Mouse (Mus musculus) bone marrow, adult 2 months (tissue): ENCODE results near the gene D930020B18Rik. TPM values are rescaled to one million over a fixed set of nuclear protein-coding genes. Genes with fewer than 3 reads are reported as not detected.
A peak's percentile ranks its signal among the peaks of the same experiment; 100 is the strongest.

Experiments
- H3K27ac ChIP-seq: fragments of 200-500 bp; 2 replicates; pipeline ENCODE4 v1.5.1; 2012; ENCODE audit warnings: low read depth, mild to moderate bottlenecking, control low read depth, inconsistent platforms, low read length; ENCODE audit not compliant: control insufficient read depth, poor library complexity, insufficient read depth
- H3K4me1 ChIP-seq: fragments of 200-500 bp; 2 replicates; pipeline ENCODE4 v1.6.1; 2011; ENCODE audit warnings: low read length; ENCODE audit not compliant: control insufficient read depth, insufficient read depth
- H3K4me3 ChIP-seq: fragments of 200-500 bp; replicated peaks from 2 replicates; pipeline ENCODE3; 2011; ENCODE audit warnings: mild to moderate bottlenecking, low read depth, low read length, control low read depth; ENCODE audit not compliant: control insufficient read depth
- CTCF ChIP-seq: fragments of 200-500 bp; IDR thresholded peaks from 2 replicates; pipeline ENCODE4 v1.5.1; 2011; ENCODE audit warnings: low read length, control low read depth; ENCODE audit not compliant: control insufficient read depth, insufficient read depth
- POLR2A ChIP-seq: fragments of 200-500 bp; IDR thresholded peaks from 2 replicates; pipeline ENCODE4 v1.6.1; 2011; ENCODE audit warnings: low read depth, mild to moderate bottlenecking, control low read depth, low read length, borderline replicate concordance; ENCODE audit not compliant: control insufficient read depth
- WGBS: fragments of 180-500 bp; shearing (Covaris S2); methylation state at CpG from one replicate; pipeline ENCODE4 v1.1.7; 2018; 5-methylcytosine and 5-hydroxymethylcytosine counted together
- polyA plus RNA-seq: library from polyadenylated mRNA; stranded (reverse); fragments of >200 nt; gene quantifications from 2 replicates; pipeline ENCODE4 v1.2.4, GENCODE M21; 2011; ENCODE audit warnings: low replicate concordance; ENCODE audit not compliant: missing spikeins, insufficient read depth, insufficient read length

D930020B18Rik gene
- polyA plus RNA-seq, 1 experiment: not detected

DNA sequence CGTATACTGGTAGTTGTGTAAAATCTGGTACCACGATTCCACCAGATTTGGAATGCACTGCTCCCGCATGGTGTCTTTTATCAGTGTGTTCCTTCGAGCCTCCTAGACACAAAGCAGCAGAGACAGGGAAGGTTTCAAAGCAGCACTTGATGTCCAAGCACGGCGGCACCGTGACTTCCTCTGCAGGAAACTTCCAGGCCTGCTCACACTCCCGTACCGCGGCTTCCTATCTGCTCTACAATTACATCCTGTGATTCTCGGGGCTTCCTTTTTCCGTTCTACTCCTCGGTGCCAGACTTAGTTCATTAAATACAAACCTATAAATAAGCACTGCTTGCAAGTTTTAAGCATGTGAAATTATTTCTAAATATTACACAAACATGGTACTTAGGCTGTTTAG is 27.8 kb upstream of the D930020B18Rik start:
- TF ChIP-seq CTCF: no peak
- TF ChIP-seq POLR2A: no peak
- WGBS: 27% methylated on average over 13 of the region's 13 CpGs
- Histone ChIP-seq H3K4me3 (no peak overlapping the region), H3K27ac (no peak overlapping the region), H3K4me1 (no peaks in the 10 kb centered on the region; the same call in 1 of the 2 replicates)

GRCm38 (mm10) chr10:121615146-121615870 is 26.1 kb upstream of the D930020B18Rik start:
- no peak for TF ChIP-seq CTCF
- TF ChIP-seq POLR2A: no peak
- H3K4me3 ChIP-seq: no peak overlapping the region
- H3K27ac ChIP-seq: no peak overlapping the region
- 93% methylated on average over 13 of the region's 13 CpGs for WGBS
- H3K4me1 ChIP-seq: no peaks in the 10 kb centered on the region; the same call in 1 of the 2 replicates

DNA sequence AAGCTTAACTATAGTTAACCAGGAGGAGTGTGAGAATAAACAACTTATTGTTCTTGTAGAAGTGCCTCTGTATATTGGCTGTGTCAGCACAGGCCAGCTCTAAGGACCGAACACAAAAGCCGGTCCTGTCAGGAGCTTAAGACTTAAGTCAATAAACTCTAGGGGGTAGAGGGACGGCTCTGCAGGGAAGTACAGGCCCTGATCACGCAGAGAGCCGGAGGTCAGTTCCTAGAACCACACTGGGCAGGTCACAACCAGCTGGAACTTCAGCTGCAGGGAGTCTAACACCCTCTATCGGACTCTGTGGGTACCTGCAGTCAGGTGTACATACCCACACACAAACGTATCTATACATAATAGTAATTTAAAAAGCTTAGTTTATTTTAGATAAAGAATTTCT is 25.5 kb upstream of the D930020B18Rik start:
- TF ChIP-seq CTCF: no peak
- TF ChIP-seq POLR2A: no peak
- 91% methylated on average over 7 of the region's 7 CpGs for WGBS
- no peak overlapping the region for H3K4me3 ChIP-seq
- no peak overlapping the region for H3K27ac ChIP-seq
- no peaks in the 10 kb centered on the region; the same call in 1 of the 2 replicates for H3K4me1 ChIP-seq

- H3K4me3 ChIP-seq: no peak overlapping the region
- TF ChIP-seq POLR2A: no peak
- TF ChIP-seq CTCF: no peak
- no peak overlapping the region for H3K27ac ChIP-seq
- no peaks in the 10 kb centered on the region; the same call in 1 of the 2 replicates for H3K4me1 ChIP-seq
- 61% methylated on average over 6 of the region's 6 CpGs for WGBS
Observed at GRCm38 (mm10) chr10:121622431-121622830, 19.0 kb upstream of the D930020B18Rik start.

- no peak for TF ChIP-seq POLR2A
- TF ChIP-seq CTCF: no peak
- WGBS: 63% methylated on average over 7 of the region's 7 CpGs
Observed at GRCm38 (mm10) chr10:121623670-121624069, 17.7 kb upstream of the D930020B18Rik start.

DNA sequence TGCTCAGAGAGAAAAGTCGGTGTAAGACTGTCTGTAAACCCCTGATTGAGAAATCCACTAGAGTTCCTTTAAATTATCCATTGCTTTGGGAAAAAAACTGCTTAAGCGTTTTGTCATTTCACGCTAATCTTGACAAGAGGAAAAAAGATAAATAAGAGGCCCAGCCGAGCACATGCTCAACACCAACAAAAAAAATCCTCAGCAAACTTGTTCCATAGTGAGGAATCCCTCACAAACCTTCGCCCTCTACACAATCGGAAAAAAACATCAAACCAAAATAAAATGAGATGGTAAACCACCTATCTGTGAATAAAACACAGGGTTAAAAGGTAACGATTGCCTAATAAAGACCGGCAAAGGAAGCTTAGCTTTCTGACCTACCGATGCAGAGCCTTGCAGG is 16.4 kb upstream of the D930020B18Rik start:
- WGBS: 9% methylated on average over 9 of the region's 9 CpGs
- no peaks in the 10 kb centered on the region; the same call in 1 of the 2 replicates for H3K4me1 ChIP-seq
- H3K27ac ChIP-seq: no peak overlapping the region
- H3K4me3 ChIP-seq: no peak overlapping the region
- no peak for TF ChIP-seq CTCF
- no peak for TF ChIP-seq POLR2A

More at GRCm38 (mm10) chr10:121623670-121624069, 17.7 kb upstream of the D930020B18Rik start:
- Histone ChIP-seq H3K4me1 (no peaks in the 10 kb centered on the region; the same call in 1 of the 2 replicates), H3K27ac (no peak overlapping the region), H3K4me3 (no peak overlapping the region)

- TF ChIP-seq POLR2A (no peak), CTCF (no peak)
- H3K27ac ChIP-seq: peak overlapping the region; percentile 89
- peak overlapping the region; percentile 57 for H3K4me3 ChIP-seq
- WGBS: under 1% methylated on average over 41 of the region's 41 CpGs
- no peaks in the 10 kb centered on the region; the same call in 1 of the 2 replicates for H3K4me1 ChIP-seq
Observed at GRCm38 (mm10) chr10:121625407-121626185, 15.8 kb upstream of the D930020B18Rik start.

- Histone ChIP-seq H3K4me1 (no peaks in the 10 kb centered on the region; the same call in 1 of the 2 replicates), H3K27ac (peak within 1 kb of the TSS; percentile 89), H3K4me3 (peak within 1 kb of the TSS; percentile 57)
- TF ChIP-seq CTCF: no peak
- peak; percentile 47; the same call in 1 of the 2 replicates for TF ChIP-seq POLR2A
- WGBS: under 1% methylated on average over 70 of the region's 70 CpGs
Observed at GRCm38 (mm10) chr10:121626186-121626882, 15.1 kb upstream of the D930020B18Rik start, which contains the start of gene Xpot. Gene Xpot, minus strand, starts transcription at chr10:121626332.
